Mouse (Mus musculus) small intestine, adult 2 months (tissue): Measurements from ENCODE around the gene Alk.

Experiments used
- CTCF ChIP-seq: fragments of 200-500 bp; IDR thresholded peaks from 2 replicates; pipeline ENCODE4 v1.5.1; 2012; ENCODE audit warnings: low read depth, mild to moderate bottlenecking, control low read depth, inconsistent platforms, low read length, moderate library complexity, mixed read lengths; ENCODE audit not compliant: insufficient replicate concordance, insufficient read length; ENCODE audit errors: extremely low read depth
- POLR2A ChIP-seq: fragments of 200-500 bp; IDR thresholded peaks from 2 replicates; pipeline ENCODE4 v1.6.1; 2012; ENCODE audit warnings: low read depth, mild to moderate bottlenecking, control low read depth, inconsistent platforms, low read length, moderate library complexity

- TF ChIP-seq POLR2A (no peak), CTCF (peak; percentile 43; the same call in 1 of the 2 replicates)
Measured at GRCm38 (mm10) chr17:72522381-72522780, 82.0 kb downstream of the Alk start.
